Mouse (Mus musculus): ENCODE data around the gene Fam57b. TPM values are rescaled to one million over a fixed set of nuclear protein-coding genes. Genes with fewer than 3 reads are reported as not detected.
A peak's percentile ranks its signal among the peaks of the same experiment; 100 is the strongest.

Fam57b gene
- polyA plus RNA-seq, 1 experiment from 2014 or later: 65.4 TPM

- peak overlapping the region; percentile 91 for H3K27ac ChIP-seq
- H3K4me2 ChIP-seq: peak overlapping the region; percentile 72
- H3K36me3 ChIP-seq (replicated peaks): no peaks in the 10 kb centered on the region
- H3K4me3 ChIP-seq: peak overlapping the region; percentile 86
- H3K4me1 ChIP-seq: peaks cover 47% of the 10 kb centered on the region
- peak; percentile 86 for ATAC-seq (replicated peaks)
- 0% methylated on average over 18 of the region's 19 CpGs for WGBS
- no peaks in the 10 kb centered on the region for H3K27me3 ChIP-seq (replicated peaks)
- peak overlapping the region; percentile 96 for H3K9ac ChIP-seq
- H3K9me3 ChIP-seq: no peaks in the 10 kb centered on the region
Measured at GRCm38 (mm10) chr7:126823202-126823711, 25.8 kb downstream of the Fam57b start.

- no peak for ATAC-seq (replicated peaks)
- H3K9ac ChIP-seq: peak overlapping the region; percentile 96
- no peaks in the 10 kb centered on the region for H3K9me3 ChIP-seq
- H3K27ac ChIP-seq: peak overlapping the region; percentile 91
- H3K36me3 ChIP-seq (replicated peaks): no peaks in the 10 kb centered on the region
- peak overlapping the region; percentile 72 for H3K4me2 ChIP-seq
- H3K27me3 ChIP-seq (replicated peaks): no peaks in the 10 kb centered on the region
- peak overlapping the region; percentile 86 for H3K4me3 ChIP-seq
- WGBS: 9% methylated on average over 10 of the region's 10 CpGs
- peaks cover 47% of the 10 kb centered on the region for H3K4me1 ChIP-seq
Measured at GRCm38 (mm10) chr7:126823940-126824339, 26.5 kb downstream of the Fam57b start.

- Histone ChIP-seq H3K36me3 (replicated peaks) (no peaks in the 10 kb centered on the region), H3K9me3 (no peaks in the 10 kb centered on the region), H3K4me1 (peaks cover 47% of the 10 kb centered on the region), H3K27me3 (replicated peaks) (no peaks in the 10 kb centered on the region), H3K9ac (peak overlapping the region; percentile 13), H3K4me3 (peak overlapping the region; percentile 86), H3K4me2 (peak overlapping the region; percentile 72), H3K27ac (no peak overlapping the region)
- 21% methylated on average over 8 of the region's 8 CpGs for WGBS
- no peak for ATAC-seq (replicated peaks)
Measured at GRCm38 (mm10) chr7:126825403-126825802, 27.9 kb downstream of the Fam57b start.

GRCm38 (mm10) chr7:126825952-126826351 is 28.5 kb downstream of the Fam57b start:
- Histone ChIP-seq H3K36me3 (replicated peaks) (no peaks in the 10 kb centered on the region), H3K4me2 (no peak overlapping the region), H3K4me1 (peaks cover 47% of the 10 kb centered on the region), H3K27me3 (replicated peaks) (no peaks in the 10 kb centered on the region), H3K27ac (no peak overlapping the region), H3K9ac (no peak overlapping the region), H3K9me3 (no peaks in the 10 kb centered on the region), H3K4me3 (no peak overlapping the region)
- WGBS: 78% methylated on average over 5 of the region's 5 CpGs
- no peak for ATAC-seq (replicated peaks)

- 61% methylated on average over 5 of the region's 5 CpGs for WGBS
- no peak for ATAC-seq (replicated peaks)
- Histone ChIP-seq H3K9me3 (no peaks in the 10 kb centered on the region), H3K9ac (no peak within 1 kb of the TSS), H3K36me3 (replicated peaks) (no peaks in the 10 kb centered on the region), H3K4me1 (peaks cover 14% of the 10 kb centered on the region), H3K27ac (peak within 1 kb of the TSS; percentile 46; the same call in 1 of the 2 replicates), H3K4me3 (peak within 1 kb of the TSS; percentile 26), H3K27me3 (replicated peaks) (no peaks in the 10 kb centered on the region), H3K4me2 (peak within 1 kb of the TSS; percentile 54)
Measured at GRCm38 (mm10) chr7:126831539-126831938, 34.1 kb downstream of the Fam57b start, which contains the start of gene 4930451I11Rik. 4930451I11Rik (minus strand) TSS chr7:126831639.

GRCm38 (mm10) chr7:126832036-126832598 is 34.6 kb downstream of the Fam57b start:
- H3K4me2 ChIP-seq: peak overlapping the region; percentile 54
- 2% methylated on average over 21 of the region's 21 CpGs for WGBS
- peaks cover 11% of the 10 kb centered on the region for H3K4me1 ChIP-seq
- H3K36me3 ChIP-seq (replicated peaks): no peaks in the 10 kb centered on the region
- no peaks in the 10 kb centered on the region for H3K27me3 ChIP-seq (replicated peaks)
- H3K9ac ChIP-seq: no peak overlapping the region
- H3K27ac ChIP-seq: peak overlapping the region; percentile 46; the same call in 1 of the 2 replicates
- H3K4me3 ChIP-seq: peak overlapping the region; percentile 26
- ATAC-seq (replicated peaks): peak; percentile 83
- H3K9me3 ChIP-seq: no peaks in the 10 kb centered on the region

- no peak for ATAC-seq (replicated peaks)
- H3K4me1 ChIP-seq: peaks cover 8% of the 10 kb centered on the region
- no peak overlapping the region for H3K4me2 ChIP-seq
- H3K36me3 ChIP-seq (replicated peaks): no peaks in the 10 kb centered on the region
- H3K27me3 ChIP-seq (replicated peaks): no peaks in the 10 kb centered on the region
- no peak overlapping the region for H3K27ac ChIP-seq
- no peak overlapping the region for H3K9ac ChIP-seq
- no peak overlapping the region for H3K4me3 ChIP-seq
- H3K9me3 ChIP-seq: no peaks in the 10 kb centered on the region
- WGBS: 97% methylated on average over 1 of the region's 1 CpGs
Measured at GRCm38 (mm10) chr7:126833294-126833693, 35.8 kb downstream of the Fam57b start.

GRCm38 (mm10) chr7:126843276-126843675 is 45.8 kb downstream of the Fam57b start:
- WGBS: 79% methylated on average over 9 of the region's 9 CpGs
- no peak overlapping the region for H3K9ac ChIP-seq
- no peak overlapping the region for H3K4me2 ChIP-seq
- H3K27ac ChIP-seq: no peak overlapping the region
- no peak overlapping the region for H3K4me3 ChIP-seq
- ATAC-seq (replicated peaks): no peak
- H3K4me1 ChIP-seq: peaks cover 15% of the 10 kb centered on the region
- H3K27me3 ChIP-seq (replicated peaks): no peaks in the 10 kb centered on the region
- no peaks in the 10 kb centered on the region for H3K36me3 ChIP-seq (replicated peaks)
- no peaks in the 10 kb centered on the region for H3K9me3 ChIP-seq

GRCm38 (mm10) chr7:126845516-126845915 is 48.0 kb downstream of the Fam57b start:
- Histone ChIP-seq H3K27me3 (replicated peaks) (no peaks in the 10 kb centered on the region; the same call in 1 of the 2 replicates), H3K4me3 (no peak overlapping the region), H3K27ac (no peak overlapping the region), H3K4me2 (no peak overlapping the region), H3K36me3 (replicated peaks) (no peaks in the 10 kb centered on the region), H3K9me3 (no peaks in the 10 kb centered on the region), H3K9ac (no peak overlapping the region), H3K4me1 (peaks cover 27% of the 10 kb centered on the region)
- no peak for ATAC-seq (replicated peaks)
- WGBS: 72% methylated on average over 2 of the region's 2 CpGs

GRCm38 (mm10) chr7:126847116-126847420 is 49.6 kb downstream of the Fam57b start, which contains the start of gene Doc2a:
Doc2a (plus strand) TSS chr7:126847416.
- ATAC-seq (replicated peaks): no peak
- Histone ChIP-seq H3K36me3 (replicated peaks) (no peaks in the 10 kb centered on the region; the same call in 1 of the 2 replicates), H3K27me3 (replicated peaks) (no peaks in the 10 kb centered on the region; the same call in 1 of the 2 replicates), H3K4me3 (peak within 1 kb of the TSS; percentile 60), H3K9me3 (no peaks in the 10 kb centered on the region), H3K9ac (peak within 1 kb of the TSS; percentile 72), H3K4me1 (peaks cover 27% of the 10 kb centered on the region), H3K27ac (0 out of 2 replicates have a peak within 1 kb of the TSS, but pooled peaks have one; percentile 26), H3K4me2 (peak within 1 kb of the TSS; percentile 99)
- 20% methylated on average over 4 of the region's 4 CpGs for WGBS

GRCm38 (mm10) chr7:126847421-126848398 is 50.2 kb downstream of the Fam57b start:
- peak overlapping the region; percentile 72 for H3K9ac ChIP-seq
- 0 out of 2 replicates have a peak overlapping the region, but pooled peaks have one; percentile 26 for H3K27ac ChIP-seq
- H3K4me2 ChIP-seq: peak overlapping the region; percentile 99
- no peaks in the 10 kb centered on the region; the same call in 1 of the 2 replicates for H3K27me3 ChIP-seq (replicated peaks)
- no peaks in the 10 kb centered on the region for H3K9me3 ChIP-seq
- WGBS: under 1% methylated on average over 73 of the region's 74 CpGs
- H3K36me3 ChIP-seq (replicated peaks): no peaks in the 10 kb centered on the region; the same call in 1 of the 2 replicates
- H3K4me3 ChIP-seq: peak overlapping the region; percentile 60
- peak; percentile 59 for ATAC-seq (replicated peaks)
- peaks cover 27% of the 10 kb centered on the region for H3K4me1 ChIP-seq

GRCm38 (mm10) chr7:126848794-126849193 is 51.3 kb downstream of the Fam57b start:
- H3K4me2 ChIP-seq: peak overlapping the region; percentile 99
- no peaks in the 10 kb centered on the region for H3K9me3 ChIP-seq
- 17% methylated on average over 10 of the region's 10 CpGs for WGBS
- H3K27ac ChIP-seq: no peak overlapping the region
- peaks cover 27% of the 10 kb centered on the region for H3K4me1 ChIP-seq
- H3K9ac ChIP-seq: peak overlapping the region; percentile 72
- peaks cover 5% of the 10 kb centered on the region; the same call in 1 of the 2 replicates for H3K36me3 ChIP-seq (replicated peaks)
- H3K4me3 ChIP-seq: peak overlapping the region; percentile 60
- H3K27me3 ChIP-seq (replicated peaks): no peaks in the 10 kb centered on the region; the same call in 1 of the 2 replicates
- peak; percentile 31; the same call in 1 of the 2 replicates for ATAC-seq (replicated peaks)

All from midbrain, embryonic 15.5 days (tissue).